Mouse (Mus musculus) gastrocnemius, adult 2 months (tissue): ENCODE data around the gene 2310011J03Rik. TPM values are rescaled to one million over a fixed set of nuclear protein-coding genes. Genes with fewer than 3 reads are reported as not detected.
A peak's percentile ranks its signal among the peaks of the same experiment; 100 is the strongest.

Experiments used
- DNase-seq: peaks from one replicate; pipeline ENCODE4 v3.0.0; 2022
- H3K27ac ChIP-seq: fragments of 200-600 bp; 2 replicates; pipeline ENCODE4 v1.8.1; 2022; ENCODE audit warnings: mild to moderate bottlenecking
- H3K4me3 ChIP-seq: fragments of 200-600 bp; 2 replicates; pipeline ENCODE4 v1.8.1; 2022; ENCODE audit warnings: mild to moderate bottlenecking, moderate library complexity
- CTCF ChIP-seq: fragments of 200-600 bp; IDR thresholded peaks from 2 replicates; pipeline ENCODE4 v1.8.1; 2022; ENCODE audit warnings: antibody characterized with exemption, mild to moderate bottlenecking, moderate library complexity
- intact Hi-C: fragments of 180-260 bp; cut with DNase I; formaldehyde crosslinking; loops from one replicate; pipeline ENCODE4 v1.15.1; 2025
- total RNA-seq, 2 experiments: library from RNA; stranded (reverse); gene quantifications; 2 replicates each; pipeline ENCODE4 v1.2.3; 2021

2310011J03Rik gene
- total RNA-seq, 2 experiments from 2014 or later: 5.7 to 8.1 TPM

GRCm38 (mm10) chr10:80322811-80323211 lies 2.5 kb upstream of the 2310011J03Rik start:
- H3K27ac ChIP-seq: peak overlapping the region; percentile 89
- DNase-seq: no peak
- no peak for TF ChIP-seq CTCF
- intact Hi-C loops: no loop called here
- H3K4me3 ChIP-seq: peak overlapping the region; percentile 75

- intact Hi-C loops: no loop called here
- TF ChIP-seq CTCF: no peak
- no peak for DNase-seq
- H3K27ac ChIP-seq: peak overlapping the region; percentile 89; the same call in 1 of the 2 replicates
- no peak overlapping the region for H3K4me3 ChIP-seq
Observed at GRCm38 (mm10) chr10:80321670-80322581, 1.6 kb upstream of the 2310011J03Rik start.

DNA sequence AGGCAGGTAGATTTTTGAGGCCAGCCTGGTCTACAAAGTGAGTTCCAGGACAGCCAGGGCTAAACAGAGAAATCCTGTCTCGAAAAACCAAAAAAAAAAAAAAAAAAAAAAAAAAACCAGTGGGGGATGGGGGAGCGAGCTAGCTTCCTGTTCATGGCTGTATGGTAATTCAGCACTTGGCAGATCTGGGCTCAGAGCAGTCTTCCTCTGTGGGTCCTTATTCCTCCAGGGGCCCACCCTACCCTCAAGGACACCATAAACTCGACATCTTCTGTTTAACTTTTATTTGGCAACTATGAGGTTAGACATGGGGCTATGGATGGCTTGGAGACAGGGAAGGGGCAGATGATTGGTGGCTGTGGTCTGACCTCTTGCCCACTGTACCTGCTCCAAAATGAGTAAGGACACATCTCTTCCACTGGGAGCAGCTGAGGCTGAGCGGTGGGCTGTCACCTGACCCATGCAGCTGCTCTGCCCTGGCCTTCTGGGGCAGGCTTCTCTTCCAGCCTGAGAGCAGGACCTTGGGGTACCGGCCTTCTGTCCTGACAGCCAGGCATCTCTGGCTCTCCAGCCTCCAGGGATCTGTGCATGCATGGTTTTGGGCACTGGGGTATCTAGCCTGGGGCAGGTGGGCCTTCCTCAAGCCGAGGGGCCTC lies 805 bp upstream of the 2310011J03Rik start:
- Histone ChIP-seq H3K4me3 (peak overlapping the region; percentile 97; the same call in 1 of the 2 replicates), H3K27ac (peak overlapping the region; percentile 89)
- intact Hi-C loops: no loop called here
- no peak for DNase-seq
- TF ChIP-seq CTCF: no peak

DNA sequence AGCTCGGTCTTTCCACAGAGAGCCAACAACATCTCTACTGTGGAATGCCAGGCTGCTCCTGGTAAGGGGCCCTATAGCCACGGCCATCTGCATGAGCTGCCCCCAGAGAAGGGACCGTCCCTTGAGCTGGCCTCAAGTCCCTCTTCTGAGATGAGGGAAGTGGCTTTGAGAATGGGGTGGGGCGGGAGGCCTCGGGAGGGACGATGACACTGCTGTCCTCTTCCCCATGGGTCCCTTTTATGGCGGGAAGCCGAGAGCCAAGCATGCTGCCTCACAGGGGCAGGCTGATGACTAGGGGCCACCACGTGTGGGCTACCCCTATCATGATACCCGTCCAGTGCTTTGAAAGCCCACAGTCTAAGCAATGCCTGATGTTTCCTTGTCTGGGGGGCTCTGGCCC lies 3.3 kb downstream of the 2310011J03Rik start:
- Histone ChIP-seq H3K27ac (no peak overlapping the region), H3K4me3 (no peak overlapping the region)
- TF ChIP-seq CTCF: no peak
- intact Hi-C loops: no loop called here
- DNase-seq: no peak

- H3K4me3 ChIP-seq: no peak overlapping the region
- no peak overlapping the region for H3K27ac ChIP-seq
- no peak for TF ChIP-seq CTCF
- intact Hi-C loops: no loop called here
- no peak for DNase-seq
Observed at GRCm38 (mm10) chr10:80316359-80316781, 4.0 kb downstream of the 2310011J03Rik start.

DNA sequence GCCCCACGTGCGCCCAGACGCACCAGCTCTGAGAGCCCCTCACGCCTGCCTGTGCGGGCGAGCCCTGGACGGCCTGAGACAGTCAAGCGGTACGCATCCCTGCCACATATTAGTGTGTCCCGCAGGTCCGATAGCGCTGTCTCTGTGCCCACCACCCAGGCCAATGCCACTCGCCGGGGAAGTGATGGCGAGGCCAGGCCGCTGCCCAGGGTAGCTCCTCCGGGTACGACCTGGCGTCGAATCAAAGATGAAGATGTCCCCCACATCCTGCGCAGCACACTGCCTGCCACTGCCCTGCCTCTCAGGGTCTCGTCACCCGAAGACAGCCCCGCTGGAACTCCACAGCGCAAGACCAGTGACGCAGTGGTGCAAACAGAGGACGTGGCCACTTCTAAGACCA lies 5.0 kb downstream of the 2310011J03Rik start:
- DNase-seq: no peak
- Histone ChIP-seq H3K4me3 (no peak overlapping the region), H3K27ac (no peak overlapping the region)
- intact Hi-C loops: no loop called here
- no peak for TF ChIP-seq CTCF

DNA sequence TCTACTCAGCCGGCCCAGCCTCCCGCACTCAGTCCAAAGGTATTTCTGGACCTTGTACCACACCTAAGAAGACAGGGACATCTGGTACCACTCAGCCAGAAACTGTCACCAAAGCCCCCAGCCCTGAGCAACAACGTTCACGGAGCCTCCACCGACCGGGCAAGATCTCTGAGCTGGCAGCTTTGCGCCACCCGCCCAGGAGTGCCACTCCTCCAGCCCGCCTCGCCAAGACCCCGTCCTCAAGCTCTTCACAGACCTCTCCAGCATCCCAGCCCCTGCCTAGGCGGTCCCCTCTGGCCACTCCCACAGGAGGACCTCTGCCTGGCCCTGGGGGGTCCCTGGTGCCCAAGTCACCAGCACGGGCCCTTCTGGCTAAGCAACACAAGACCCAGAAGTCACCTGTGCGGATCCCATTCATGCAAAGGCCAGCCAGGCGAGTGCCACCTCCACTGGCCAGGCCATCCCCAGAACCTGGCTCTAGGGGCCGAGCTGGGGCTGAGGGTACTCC lies 5.8 kb downstream of the 2310011J03Rik start:
- TF ChIP-seq CTCF: no peak
- no peak overlapping the region for H3K27ac ChIP-seq
- no peak overlapping the region for H3K4me3 ChIP-seq
- intact Hi-C loops: no loop called here
- DNase-seq: no peak

- DNase-seq: no peak
- Histone ChIP-seq H3K4me3 (no peak overlapping the region; the same call in 1 of the 2 replicates), H3K27ac (peak overlapping the region; percentile 16; the same call in 1 of the 2 replicates)
- no peak for TF ChIP-seq CTCF
- intact Hi-C loops: no loop called here
Observed at GRCm38 (mm10) chr10:80313627-80314201, 6.6 kb downstream of the 2310011J03Rik start.

DNA sequence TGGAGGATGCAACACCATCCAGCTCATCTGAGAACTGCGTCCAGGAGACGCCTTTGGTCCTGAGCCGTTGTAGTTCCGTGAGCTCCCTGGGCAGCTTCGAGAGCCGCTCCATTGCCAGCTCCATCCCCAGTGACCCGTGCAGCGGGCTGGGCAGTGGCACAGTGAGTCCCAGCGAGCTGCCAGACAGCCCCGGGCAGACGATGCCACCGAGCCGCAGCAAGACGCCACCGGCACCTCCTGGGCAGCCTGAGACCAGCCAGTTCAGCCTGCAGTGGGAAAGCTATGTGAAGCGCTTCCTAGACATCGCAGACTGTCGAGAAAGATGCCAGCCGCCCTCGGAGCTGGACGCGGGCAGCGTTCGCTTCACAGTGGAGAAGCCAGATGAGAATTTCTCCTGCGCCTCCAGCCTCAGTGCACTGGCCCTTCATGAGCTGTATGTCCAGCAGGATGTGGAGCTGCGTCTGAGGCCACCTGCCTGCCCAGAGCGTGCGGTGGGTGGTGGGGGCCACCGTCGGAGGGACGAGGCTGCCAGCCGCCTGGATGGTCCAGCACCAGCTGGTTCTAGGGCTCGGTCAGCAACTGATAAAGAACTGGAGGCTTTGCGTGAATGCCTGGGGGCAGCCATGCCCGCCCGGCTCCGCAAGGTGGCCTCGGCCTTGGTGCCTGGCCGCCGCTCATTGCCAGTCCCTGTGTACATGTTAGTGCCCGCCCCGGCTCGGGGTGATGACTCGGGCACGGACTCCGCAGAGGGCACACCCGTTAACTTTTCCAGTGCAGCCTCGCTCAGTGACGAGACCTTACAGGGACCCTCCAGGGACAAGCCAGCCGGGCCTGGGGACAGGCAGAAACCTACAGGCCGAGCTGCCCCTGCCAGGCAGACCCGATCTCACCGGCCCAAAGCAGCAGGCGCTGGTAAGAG lies 7.5 kb downstream of the 2310011J03Rik start:
- Histone ChIP-seq H3K27ac (no peak overlapping the region; the same call in 1 of the 2 replicates), H3K4me3 (no peak overlapping the region)
- no peak for DNase-seq
- intact Hi-C loops: no loop called here
- no peak for TF ChIP-seq CTCF

GRCm38 (mm10) chr10:80311560-80311959 lies 8.8 kb downstream of the 2310011J03Rik start:
- no peak for DNase-seq
- H3K27ac ChIP-seq: no peak overlapping the region
- intact Hi-C loops: no loop called here

DNA sequence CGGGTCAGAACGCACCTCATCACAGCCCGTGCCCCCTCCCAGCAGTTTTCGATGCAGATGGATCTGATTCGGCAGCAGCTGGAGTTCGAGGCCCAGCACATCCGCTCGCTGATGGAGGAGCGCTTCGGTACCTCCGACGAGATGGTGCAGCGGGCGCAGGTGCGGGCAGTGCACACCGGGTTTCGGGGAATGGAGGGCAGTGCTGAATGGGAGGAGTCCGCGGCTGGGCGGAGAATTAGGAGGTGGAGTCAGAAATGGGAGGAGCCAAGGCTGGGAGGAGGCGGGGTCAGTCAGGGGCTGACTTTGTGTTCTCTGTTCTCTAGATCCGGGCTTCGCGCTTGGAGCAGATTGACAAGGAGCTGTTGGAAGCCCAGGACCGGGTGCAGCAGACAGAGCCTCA lies 15.5 kb downstream of the 2310011J03Rik start:
- Histone ChIP-seq H3K27ac (no peak overlapping the region), H3K4me3 (0 out of 2 replicates have a peak overlapping the region, but pooled peaks have one; percentile 17)
- intact Hi-C loops: no loop called here
- no peak for DNase-seq
- no peak for TF ChIP-seq CTCF

More at GRCm38 (mm10) chr10:80311560-80311959, 8.8 kb downstream of the 2310011J03Rik start:
- TF ChIP-seq CTCF: no peak
- H3K4me3 ChIP-seq: no peak overlapping the region

GRCm38 (mm10) chr10:80304458-80304857 lies 15.9 kb downstream of the 2310011J03Rik start:
- TF ChIP-seq CTCF: no peak
- H3K27ac ChIP-seq: no peak overlapping the region
- no peak overlapping the region for H3K4me3 ChIP-seq
- intact Hi-C loops: no loop called here
- DNase-seq: no peak
